Mouse (Mus musculus) MEL (cell line): ENCODE data around the gene Supt3. TPM values are rescaled to one million over a fixed set of nuclear protein-coding genes. Genes with fewer than 3 reads are reported as not detected.

Source experiments
- DNase-seq: peaks from one replicate; pipeline ENCODE4 v3.0.0; 2011; ENCODE audit warnings: low read depth, low spot score
- H3K27ac ChIP-seq: 2 replicates; pipeline ENCODE4 v1.5.1; 2012; ENCODE audit warnings: low read depth, mild to moderate bottlenecking, control low read depth, low read length, moderate library complexity; ENCODE audit not compliant: control insufficient read depth
- H3K27me3 ChIP-seq, 2 experiments: fragments of 150-350 bp in 1 of 2; sonication (generic) in 1 of 2; 2 replicates each; pipeline ENCODE4 v1.6.1; 2012; ENCODE audit warnings: low read length in 2 of 2, mild to moderate bottlenecking in 2 of 2, improper control_type of control experiment in 1 of 2, moderate library complexity in 1 of 2; ENCODE audit not compliant: insufficient read depth in 2 of 2, control insufficient read depth in 1 of 2
- H3K36me3 ChIP-seq, 2 experiments: 2 replicates each; pipeline ENCODE4 v1.6.1; 2012 to 2014; ENCODE audit warnings: low read length in 2 of 2, improper control_type of control experiment in 1 of 2, inconsistent platforms in 1 of 2, mild to moderate bottlenecking in 1 of 2; ENCODE audit not compliant: insufficient read depth in 2 of 2, control insufficient read depth in 1 of 2
- H3K4me1 ChIP-seq, 2 experiments: fragments of 150-350 bp in 1 of 2; sonication (generic) in 1 of 2; 2 replicates each; pipeline ENCODE4 v1.6.1; 2012; ENCODE audit warnings: low read length in 2 of 2, improper control_type of control experiment in 1 of 2, mild to moderate bottlenecking in 1 of 2; ENCODE audit not compliant: insufficient read depth in 2 of 2, control insufficient read depth in 1 of 2
- H3K4me3 ChIP-seq, 2 experiments: fragments of 150-350 bp in 1 of 2; sonication (generic) in 1 of 2; 2 replicates each; pipeline ENCODE4 v1.5.1; 2012; ENCODE audit warnings: low read depth in 2 of 2, low read length in 2 of 2, mild to moderate bottlenecking in 2 of 2, moderate library complexity in 2 of 2, control low read depth in 1 of 2, improper control_type of control experiment in 1 of 2; ENCODE audit not compliant: control insufficient read depth in 1 of 2, insufficient read depth in 1 of 2
- H3K79me2 ChIP-seq: 2 replicates; pipeline ENCODE4 v1.6.1; 2012; ENCODE audit warnings: mild to moderate bottlenecking, low read length, moderate library complexity; ENCODE audit not compliant: control insufficient read depth, poor library complexity, insufficient read depth
- H3K9ac ChIP-seq: 2 replicates; pipeline ENCODE4 v1.6.1; 2012; ENCODE audit warnings: low read depth, mild to moderate bottlenecking, control low read depth, low read length, moderate library complexity; ENCODE audit not compliant: control insufficient read depth, poor library complexity, severe bottlenecking
- H3K9me3 ChIP-seq: fragments of 150-350 bp; sonication (generic); replicated peaks from 2 replicates; pipeline ENCODE4 v1.6.1; 2012; ENCODE audit warnings: mild to moderate bottlenecking, low read length, improper control_type of control experiment, moderate library complexity; ENCODE audit not compliant: insufficient read depth
- BHLHE40 ChIP-seq: IDR thresholded peaks from 2 replicates; pipeline ENCODE4 v1.6.1; 2012; ENCODE audit warnings: low read depth, mild to moderate bottlenecking, inconsistent platforms, low read length, improper control_type of control experiment, borderline replicate concordance
- CHD1 ChIP-seq: IDR thresholded peaks from 2 replicates; pipeline ENCODE4 v1.6.1; 2012; ENCODE audit warnings: low read depth, mild to moderate bottlenecking, inconsistent platforms, low read length, improper control_type of control experiment
- CTCF ChIP-seq, 3 experiments: IDR thresholded peaks in 2 of 3; conservative IDR thresholded peaks in 1 of 3; 2 replicates each; pipeline ENCODE4 v1.5.1; 2011 to 2012; ENCODE audit warnings: low read length in 3 of 3, low read depth in 2 of 3, mild to moderate bottlenecking in 2 of 3, improper control_type of control experiment in 1 of 3, inconsistent platforms in 1 of 3, mixed read lengths in 1 of 3, moderate library complexity in 1 of 3; ENCODE audit not compliant: control insufficient read depth in 1 of 3, insufficient read depth in 1 of 3, poor library complexity in 1 of 3, severe bottlenecking in 1 of 3
- EP300 ChIP-seq, 2 experiments: IDR thresholded peaks; 2 replicates each; pipeline ENCODE4 v1.6.1; 2011; ENCODE audit warnings: improper control_type of control experiment in 2 of 2, low read length in 2 of 2, low read depth in 1 of 2, mild to moderate bottlenecking in 1 of 2
- GABPA ChIP-seq: IDR thresholded peaks from 2 replicates; pipeline ENCODE4 v1.6.1; 2012; ENCODE audit warnings: low read depth, mild to moderate bottlenecking, inconsistent platforms, low read length, improper control_type of control experiment, moderate library complexity
- GATA1 ChIP-seq: IDR thresholded peaks from 2 replicates; pipeline ENCODE4 v1.6.1; 2011; ENCODE audit warnings: low read depth, low read length, improper control_type of control experiment
- HCFC1 ChIP-seq: IDR thresholded peaks from 2 replicates; pipeline ENCODE4 v1.6.1; 2012; ENCODE audit warnings: low read depth, mild to moderate bottlenecking, inconsistent platforms, low read length, improper control_type of control experiment, moderate library complexity
- MAX ChIP-seq: IDR thresholded peaks from 2 replicates; pipeline ENCODE4 v1.6.1; 2011; ENCODE audit warnings: low read length, improper control_type of control experiment
- MAZ ChIP-seq: IDR thresholded peaks from 2 replicates; pipeline ENCODE4 v1.6.1; 2012; ENCODE audit warnings: low read depth, mild to moderate bottlenecking, inconsistent platforms, low read length, improper control_type of control experiment
- MXI1 ChIP-seq: IDR thresholded peaks from 2 replicates; pipeline ENCODE4 v1.6.1; 2011; ENCODE audit warnings: mild to moderate bottlenecking, low read depth, low read length, improper control_type of control experiment
- NRF1 ChIP-seq: IDR thresholded peaks from 2 replicates; pipeline ENCODE4 v1.6.1; 2014; ENCODE audit warnings: low read depth, mild to moderate bottlenecking, inconsistent platforms, low read length, improper control_type of control experiment, moderate library complexity; ENCODE audit not compliant: poor library complexity, insufficient read depth, severe bottlenecking
- POLR2A ChIP-seq, 2 experiments: IDR thresholded peaks; 2 replicates each; pipeline ENCODE4 v1.6.1; 2011 to 2012; ENCODE audit warnings: low read length in 2 of 2, mild to moderate bottlenecking in 2 of 2, control low read depth in 1 of 2, improper control_type of control experiment in 1 of 2, low read depth in 1 of 2, moderate library complexity in 1 of 2; ENCODE audit not compliant: control insufficient read depth in 1 of 2, insufficient read depth in 1 of 2, poor library complexity in 1 of 2
- POLR2AphosphoS2 ChIP-seq: IDR thresholded peaks from 2 replicates; pipeline ENCODE4 v1.6.1; 2011; ENCODE audit warnings: low read length, improper control_type of control experiment
- POLR2AphosphoS5 ChIP-seq: IDR thresholded peaks from 2 replicates; pipeline ENCODE4 v1.6.1; 2012; ENCODE audit warnings: low read depth, borderline replicate concordance, mild to moderate bottlenecking, inconsistent platforms, low read length, moderate library complexity, mixed read lengths
- RAD21 ChIP-seq: IDR thresholded peaks from 2 replicates; pipeline ENCODE4 v1.6.1; 2011; ENCODE audit warnings: mild to moderate bottlenecking, low read depth, low read length, improper control_type of control experiment
- RCOR1 ChIP-seq: IDR thresholded peaks from 2 replicates; pipeline ENCODE4 v1.6.1; 2012; ENCODE audit warnings: low read depth, mild to moderate bottlenecking, inconsistent platforms, low read length, improper control_type of control experiment
- SIN3A ChIP-seq: IDR thresholded peaks from 2 replicates; pipeline ENCODE4 v1.6.1; 2012; ENCODE audit warnings: low read length, improper control_type of control experiment, inconsistent platforms
- SMC3 ChIP-seq: IDR thresholded peaks from 2 replicates; pipeline ENCODE4 v1.6.1; 2011; ENCODE audit warnings: low read depth, low read length, improper control_type of control experiment
- TBP ChIP-seq: IDR thresholded peaks from 2 replicates; pipeline ENCODE4 v1.8.0; 2011; ENCODE audit warnings: low read depth, low read length, improper control_type of control experiment
- TCF12 ChIP-seq: IDR thresholded peaks from 2 replicates; pipeline ENCODE4 v1.6.1; 2014; ENCODE audit warnings: low read depth, mild to moderate bottlenecking, inconsistent platforms, low read length, improper control_type of control experiment, moderate library complexity
- USF2 ChIP-seq, 2 experiments: IDR thresholded peaks; 2 replicates each; pipeline ENCODE4 v1.6.1; 2011 to 2012; ENCODE audit warnings: improper control_type of control experiment in 2 of 2, low read length in 2 of 2, borderline replicate concordance in 1 of 2, inconsistent platforms in 1 of 2, low read depth in 1 of 2, mild to moderate bottlenecking in 1 of 2; ENCODE audit not compliant: insufficient read depth in 1 of 2
- ZKSCAN1 ChIP-seq: IDR thresholded peaks from 2 replicates; pipeline ENCODE4 v1.6.1; 2012; ENCODE audit warnings: low read depth, mild to moderate bottlenecking, inconsistent platforms, low read length, improper control_type of control experiment, moderate library complexity
- ZNF384 ChIP-seq: IDR thresholded peaks from 2 replicates; pipeline ENCODE4 v1.6.1; 2012; ENCODE audit warnings: low read depth, mild to moderate bottlenecking, inconsistent platforms, low read length, improper control_type of control experiment
- polyA plus RNA-seq, 2 experiments: library from polyadenylated mRNA; stranded (reverse) in 1 of 2; unstranded in 1 of 2; fragments of >175 nt in 1 of 2; fragments of >200 nt in 1 of 2; gene quantifications; 2 replicates each; pipeline versions ENCODE4 v1.2.1 to v1.2.4; 2012; ENCODE audit warnings: low replicate concordance in 2 of 2, low read depth in 1 of 2; ENCODE audit not compliant: insufficient read length in 2 of 2, insufficient read depth in 1 of 2, missing spikeins in 1 of 2
- total RNA-seq: library from RNA; depleted of rRNA; stranded (reverse); fragments of 300-350 nt; gene quantifications from 2 replicates; pipeline ENCODE4 v1.2.3, GENCODE M21; 2012

Gene Supt3
- total and polyA plus RNA-seq, 3 experiments: 7.0 to 28.6 TPM; not detected in 1

DNA sequence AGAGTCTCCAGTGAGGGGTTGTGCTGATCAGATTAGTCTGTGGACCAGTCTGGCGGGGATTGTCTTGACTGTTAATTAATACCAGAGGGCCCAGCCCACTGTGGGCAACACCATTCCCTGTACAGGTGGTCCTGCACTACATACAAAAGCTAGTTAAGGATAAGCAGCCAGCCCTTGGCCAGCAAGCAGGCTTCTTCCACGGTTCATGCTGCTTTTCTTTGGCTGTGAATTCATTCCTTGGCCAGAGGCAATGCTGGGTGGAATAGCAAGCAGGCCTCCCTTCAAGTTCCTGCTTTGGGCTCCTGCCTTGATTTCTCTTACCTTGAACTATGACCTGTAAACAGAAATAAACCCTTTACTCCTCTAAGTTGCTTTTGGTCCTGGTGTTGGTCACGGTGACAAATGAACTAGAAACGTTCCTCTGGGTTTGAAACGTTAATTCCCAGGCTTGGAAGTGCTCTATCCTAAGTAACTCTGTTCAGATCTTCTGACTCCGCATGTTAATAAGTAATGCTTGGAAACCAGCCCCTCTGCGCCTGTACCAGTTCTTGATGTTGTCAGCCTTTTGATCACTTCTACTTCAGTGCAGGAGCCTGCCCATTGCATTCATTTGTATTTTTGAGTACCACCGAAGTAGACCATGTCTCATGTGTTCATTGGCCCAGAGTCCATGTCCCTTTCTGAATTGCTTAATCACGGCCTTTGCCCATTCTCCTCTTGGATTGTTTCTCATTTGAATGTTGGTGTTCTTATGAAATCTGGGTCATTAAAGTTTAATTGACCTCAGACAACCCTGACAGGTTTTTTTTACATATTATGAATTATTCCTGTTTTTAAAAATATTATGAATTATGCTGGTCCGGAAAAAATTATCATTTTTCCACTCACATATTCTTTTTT lies 356.8 kb downstream of the Supt3 start:
- H3K27me3 ChIP-seq: no peaks in the 10 kb centered on the region
- no peaks in the 10 kb centered on the region for H3K4me1 ChIP-seq
- H3K4me3 ChIP-seq: no peak overlapping the region
- H3K27ac ChIP-seq: no peak overlapping the region
- H3K36me3 ChIP-seq: no peaks in the 10 kb centered on the region
- DNase-seq: no peak
- H3K9ac ChIP-seq: no peak overlapping the region
- H3K79me2 ChIP-seq: no peaks in the 10 kb centered on the region
- no peaks in the 10 kb centered on the region for H3K9me3 ChIP-seq
- no peak for TF ChIP-seq SIN3A
- TF ChIP-seq HCFC1: no peak
- no peak for TF ChIP-seq ZNF384
- no peak for TF ChIP-seq USF2 (IDR thresholded peaks at IDR 0.05; ENCODE audit: borderline replicate concordance in 1 of 2, insufficient read depth in 1 of 2, low read depth in 1 of 2, low read length in 2 of 2)
- TF ChIP-seq MAX: no peak
- no peak for TF ChIP-seq TBP
- TF ChIP-seq SMC3: no peak
- TF ChIP-seq CTCF (IDR thresholded peaks at IDR 0.05 in 2 of 3, conservative IDR thresholded peaks at IDR 0.05 in 1 of 3; ENCODE audit: control insufficient read depth in 1 of 3, insufficient read depth in 1 of 3, low read depth in 2 of 3, low read length in 3 of 3, poor library complexity in 1 of 3, severe bottlenecking in 1 of 3): no peak
- TF ChIP-seq POLR2AphosphoS2: no peak
- TF ChIP-seq NRF1: no peak
- no peak for TF ChIP-seq GATA1
- no peak for TF ChIP-seq POLR2A (IDR thresholded peaks at IDR 0.05; ENCODE audit: control insufficient read depth in 1 of 2, insufficient read depth in 1 of 2, low read depth in 1 of 2, low read length in 2 of 2, poor library complexity in 1 of 2)
- no peak for TF ChIP-seq TCF12

DNA sequence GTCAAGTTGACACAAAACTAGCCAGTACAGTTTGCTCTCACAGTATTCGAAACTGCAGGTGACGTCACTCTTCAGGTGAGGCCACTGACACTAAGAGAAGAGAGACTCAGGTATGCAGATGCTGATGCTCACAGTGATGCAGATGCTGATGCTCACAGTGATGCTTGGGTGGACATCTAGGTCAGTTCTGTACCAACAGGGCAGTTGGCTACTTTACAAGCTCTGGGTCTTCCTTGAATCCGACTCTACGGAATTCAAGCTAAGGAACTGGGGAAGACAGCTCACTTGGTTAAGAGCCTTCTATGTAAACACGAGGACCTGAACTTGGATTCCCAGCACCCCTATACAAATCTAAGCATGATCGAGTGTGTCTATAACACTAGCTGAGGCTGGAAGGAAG lies 359.5 kb downstream of the Supt3 start:
- TF ChIP-seq BHLHE40 (no peak), CHD1 (no peak), CTCF (IDR thresholded peaks at IDR 0.05 in 2 of 3, conservative IDR thresholded peaks at IDR 0.05 in 1 of 3; ENCODE audit: control insufficient read depth in 1 of 3, insufficient read depth in 1 of 3, low read depth in 2 of 3, low read length in 3 of 3, poor library complexity in 1 of 3, severe bottlenecking in 1 of 3) (no peak), ZKSCAN1 (no peak), EP300 (IDR thresholded peaks at IDR 0.05; ENCODE audit: low read depth in 1 of 2, low read length in 2 of 2) (no peak), GABPA (no peak), MAZ (no peak), POLR2AphosphoS5 (no peak), SMC3 (no peak), RCOR1 (no peak), MXI1 (no peak), USF2 (IDR thresholded peaks at IDR 0.05; ENCODE audit: borderline replicate concordance in 1 of 2, insufficient read depth in 1 of 2, low read depth in 1 of 2, low read length in 2 of 2) (no peak), RAD21 (no peak)

More for the DNA sequence above, 359.5 kb downstream of the Supt3 start:
- Histone ChIP-seq H3K79me2 (no peaks in the 10 kb centered on the region), H3K27ac (no peak overlapping the region), H3K9ac (no peak overlapping the region), H3K9me3 (no peaks in the 10 kb centered on the region), H3K36me3 (no peaks in the 10 kb centered on the region), H3K27me3 (no peaks in the 10 kb centered on the region), H3K4me1 (no peaks in the 10 kb centered on the region), H3K4me3 (no peak overlapping the region)
- DNase-seq: no peak
